Mouse (Mus musculus): ENCODE measurements at regions not wholly inside any gene's neighbourhood (a gene's known extent, or its start where the extent isn't known, plus 50 kb on each side); places are given as distances from the start of the nearest gene placed in this dataset.

DNA sequence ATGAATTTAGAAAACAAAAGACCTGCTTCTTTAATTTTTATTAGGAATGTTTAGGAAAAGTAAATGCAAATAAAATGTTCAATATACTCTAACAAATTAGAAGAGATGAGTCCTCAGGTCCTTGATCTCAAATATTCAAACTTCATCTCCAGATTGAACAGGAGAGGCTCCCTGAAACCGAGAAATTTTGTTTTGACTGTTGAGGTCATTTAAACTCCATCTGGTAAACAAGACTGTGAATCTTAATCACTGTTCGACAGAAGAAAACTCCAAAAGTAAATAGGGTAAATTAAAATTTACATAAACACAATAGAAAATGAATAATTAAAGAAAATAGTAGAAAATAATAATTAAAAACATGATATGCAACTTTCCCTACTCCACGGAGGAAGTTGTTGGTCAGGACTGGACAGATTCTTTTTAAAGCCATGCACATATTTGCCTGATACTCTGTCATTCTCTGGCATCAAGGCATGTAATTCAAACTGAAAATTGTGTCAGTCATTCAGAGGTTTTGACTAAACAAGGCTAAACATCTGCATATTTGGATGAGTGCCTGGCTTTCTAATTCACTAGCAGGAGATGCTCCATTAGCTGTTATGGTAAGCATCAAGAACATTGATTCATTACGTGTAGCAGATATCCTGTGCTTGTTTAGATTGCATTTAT is 470.8 kb downstream of the Cenpc1 start:
- TF ChIP-seq CTCF (IDR thresholded peaks at IDR 0.05; ENCODE audit: low read depth) (no peak), EP300 (IDR thresholded peaks at IDR 0.05; ENCODE audit: low read depth) (no peak)

All from liver, postnatal 0 days (tissue).